Mouse (Mus musculus) forelimb bud, embryonic 11.5 days (tissue): Measurements from ENCODE around the gene Tufm.
"Not testable (repeated sequence)": the region's sequence is repeated elsewhere in the genome, so short reads cannot be mapped to it uniquely, and the experiment has no call there.

Experiments
- DNase-seq: peaks from one replicate; pipeline ENCODE4 v3.0.0-alpha.2; 2012; ENCODE audit warnings: low read depth, low spot score

The Tufm gene

GRCm38 (mm10) chr7:126465246-126466030, 21.7 kb upstream of the Tufm start:
- DNase-seq, result no peak

GRCm38 (mm10) chr7:126466116-126466515, 21.0 kb upstream of the Tufm start:
- DNase-seq, result no peak

DNA sequence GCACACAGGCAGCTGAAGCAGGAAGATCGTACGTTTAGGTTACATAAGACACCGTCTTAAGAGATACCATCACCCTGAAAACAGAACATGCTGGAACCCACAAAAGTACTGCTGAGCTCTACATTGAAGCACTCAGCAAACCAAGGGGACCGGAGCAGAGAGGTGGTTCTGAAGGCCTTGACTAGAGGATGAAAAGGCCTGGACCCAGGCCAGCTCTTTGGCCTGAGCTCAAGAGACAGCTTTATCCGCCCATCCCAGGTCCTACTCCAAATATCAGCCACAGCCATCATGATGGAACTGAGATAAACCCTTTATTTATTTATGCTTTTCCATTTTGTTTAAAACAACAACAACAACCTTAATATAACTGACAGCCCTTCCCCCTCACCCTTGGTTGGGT, 20.5 kb upstream of the Tufm start:
- no peak for DNase-seq

GRCm38 (mm10) chr7:126467271-126467670, 19.9 kb upstream of the Tufm start:
- no peak for DNase-seq

DNA sequence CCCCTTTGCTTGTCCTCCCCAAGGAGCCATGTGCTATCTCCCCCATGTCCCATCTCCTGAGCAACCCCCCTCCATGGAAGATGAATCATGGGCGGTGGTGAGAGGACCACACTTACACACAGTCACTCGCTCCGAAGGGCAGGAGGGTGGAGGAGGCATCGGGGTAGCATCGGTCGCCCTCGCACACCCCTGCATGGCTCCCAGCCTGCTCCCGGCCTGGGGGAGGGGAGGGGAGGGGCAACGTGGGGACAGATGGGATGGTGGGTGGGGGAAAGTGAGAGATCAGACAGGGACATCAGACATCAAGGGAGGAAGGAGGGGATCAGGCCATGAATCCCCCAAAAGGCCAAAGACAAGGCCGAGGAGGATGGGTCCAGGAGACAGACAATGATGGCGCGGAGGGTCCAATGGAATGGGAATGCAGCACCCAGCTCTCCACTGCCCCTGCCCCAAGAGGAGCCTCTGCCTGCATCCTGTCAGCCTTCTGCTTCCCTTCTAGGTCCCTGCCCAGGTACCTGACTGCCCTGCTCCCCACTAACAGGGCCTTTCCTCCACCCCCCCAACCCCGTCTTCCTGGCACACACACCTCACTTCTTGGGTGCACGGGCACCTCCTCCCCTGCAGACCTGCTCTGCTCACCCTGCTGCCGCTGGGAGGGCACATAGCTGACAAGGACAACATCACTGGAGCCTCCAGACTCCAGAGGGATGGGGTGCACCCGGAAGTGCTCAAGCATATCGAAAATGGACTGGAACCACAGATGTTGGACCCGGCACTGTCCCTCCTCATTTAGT, 19.1 kb upstream of the Tufm start:
- DNase-seq, result no peak

DNA sequence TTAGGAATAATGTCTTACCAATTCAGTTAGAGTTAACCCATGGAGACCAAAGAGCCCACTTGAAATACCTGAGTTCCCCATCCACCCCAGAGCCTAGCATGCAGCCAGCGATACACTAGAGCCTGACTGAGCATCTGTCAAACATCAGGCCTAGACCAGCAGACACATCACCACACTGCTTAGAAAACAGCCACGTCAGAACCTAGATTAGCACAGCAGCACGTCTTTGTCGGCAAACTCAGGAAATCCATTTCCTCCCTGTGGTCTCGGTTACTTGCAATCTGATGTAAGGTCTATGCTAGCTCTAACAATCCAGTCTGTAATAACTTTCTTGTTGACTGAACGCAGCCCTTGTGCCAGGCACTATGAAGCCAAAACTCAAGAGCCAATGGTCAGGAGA, 17.1 kb upstream of the Tufm start:
- DNase-seq, result no peak

- DNase-seq, result no peak
These were observed 15.8 kb upstream of the Tufm start for GRCm38 (mm10) chr7:126471361-126471760.

- DNase-seq, result no peak
These were observed 15.3 kb upstream of the Tufm start for GRCm38 (mm10) chr7:126471853-126472252.

DNA sequence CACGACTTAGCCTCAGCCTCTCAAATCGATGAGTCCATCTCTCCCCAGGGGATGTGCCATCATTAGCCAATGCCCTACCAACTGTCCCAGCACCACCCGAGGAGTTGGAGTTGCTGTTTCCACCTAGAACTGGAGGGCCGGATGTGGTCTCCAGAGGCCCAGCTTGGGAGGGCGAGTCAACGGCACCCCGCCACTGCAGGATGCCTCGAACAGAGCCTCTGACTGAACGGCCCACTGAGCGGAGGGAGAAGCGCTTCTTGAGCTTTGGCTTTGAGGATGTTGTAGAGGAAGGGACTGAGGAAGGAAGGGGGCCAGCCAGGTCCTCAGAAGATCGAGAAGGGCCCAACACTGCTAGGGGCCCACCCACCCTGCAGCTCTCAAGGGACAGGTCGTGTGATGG, 14.9 kb upstream of the Tufm start:
- no peak for DNase-seq

DNA sequence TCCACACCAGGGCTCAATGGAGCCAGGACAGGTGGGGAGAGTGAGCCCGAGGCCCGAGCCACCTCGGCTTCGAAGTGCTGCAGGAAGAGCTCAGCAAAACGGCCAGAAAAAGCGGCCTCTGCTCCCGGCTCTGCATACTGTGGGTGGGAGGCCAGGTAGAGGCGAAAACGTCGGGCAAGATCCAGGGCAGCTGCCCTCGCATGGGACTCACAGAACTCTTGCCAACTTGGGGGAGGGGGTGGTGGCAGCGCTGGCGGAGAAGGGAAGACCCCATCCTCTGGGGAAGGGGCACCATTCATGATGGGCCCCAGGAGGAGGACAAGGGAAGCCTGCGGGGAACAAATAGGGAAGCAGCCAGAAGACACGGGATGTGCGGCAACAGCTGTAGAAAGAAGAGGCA, 14.4 kb upstream of the Tufm start:
- DNase-seq, result no peak

DNA sequence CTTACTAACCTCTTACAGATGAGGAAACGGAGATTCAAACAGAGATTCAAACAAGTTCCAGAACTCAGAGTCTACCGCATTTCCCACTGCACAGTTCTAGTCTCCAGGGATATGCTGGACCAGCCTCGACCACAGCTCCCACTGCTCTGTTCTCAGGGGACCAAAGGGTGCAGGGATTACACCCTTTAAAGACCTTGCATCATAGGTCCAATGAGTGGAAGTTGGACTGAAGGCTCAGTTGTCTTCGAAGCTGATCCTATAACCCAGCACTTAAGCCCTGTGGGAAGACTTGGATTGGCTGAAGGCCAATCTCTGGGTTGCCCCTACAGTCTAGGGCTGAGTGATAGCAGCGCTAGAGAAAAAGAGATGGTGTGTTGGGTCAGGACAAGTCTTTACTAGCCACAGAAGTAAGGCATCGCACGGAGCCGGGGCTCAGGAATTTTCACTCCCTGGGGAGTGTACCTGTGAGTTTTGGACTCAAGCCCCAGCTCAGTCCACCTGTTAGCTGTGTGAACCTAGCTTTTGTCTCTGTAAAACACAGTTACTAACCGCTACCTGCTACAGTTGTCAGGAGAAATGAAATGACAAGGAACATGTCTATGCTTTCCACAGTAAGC, 13.6 kb upstream of the Tufm start:
- DNase-seq, result no peak

DNA sequence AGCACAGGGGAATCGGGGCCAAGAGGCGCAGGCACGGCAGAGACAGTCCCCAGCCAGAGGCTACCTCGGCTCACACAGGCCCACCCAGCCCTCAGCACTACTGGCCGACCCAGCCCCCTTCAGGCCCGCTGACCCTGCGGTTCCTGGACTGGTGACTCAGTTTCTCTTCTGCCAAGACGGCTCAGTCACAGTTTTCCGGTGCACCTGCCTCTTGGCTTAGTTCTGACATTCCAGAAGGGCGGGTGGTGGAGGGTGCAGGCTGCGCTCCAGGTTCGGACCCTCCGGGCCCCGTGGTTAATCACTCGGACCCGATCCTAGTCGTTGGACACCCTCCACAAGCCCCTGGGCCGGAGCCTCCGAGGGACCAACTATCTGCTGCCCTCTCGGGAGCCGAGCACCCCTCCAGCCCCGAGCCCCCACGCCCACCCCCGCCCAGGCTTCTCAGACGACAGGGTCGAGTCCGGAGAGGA, 12.6 kb upstream of the Tufm start:
- no peak for DNase-seq

- DNase-seq, result peak; percentile 93
These were observed 12.1 kb upstream of the Tufm start, which contains the start of gene Sh2b1 for GRCm38 (mm10) chr7:126474993-126475581. Sh2b1 (minus strand) TSS chr7:126475424.

GRCm38 (mm10) chr7:126481699-126482098, 5.5 kb upstream of the Tufm start:
- DNase-seq, result no peak

DNA sequence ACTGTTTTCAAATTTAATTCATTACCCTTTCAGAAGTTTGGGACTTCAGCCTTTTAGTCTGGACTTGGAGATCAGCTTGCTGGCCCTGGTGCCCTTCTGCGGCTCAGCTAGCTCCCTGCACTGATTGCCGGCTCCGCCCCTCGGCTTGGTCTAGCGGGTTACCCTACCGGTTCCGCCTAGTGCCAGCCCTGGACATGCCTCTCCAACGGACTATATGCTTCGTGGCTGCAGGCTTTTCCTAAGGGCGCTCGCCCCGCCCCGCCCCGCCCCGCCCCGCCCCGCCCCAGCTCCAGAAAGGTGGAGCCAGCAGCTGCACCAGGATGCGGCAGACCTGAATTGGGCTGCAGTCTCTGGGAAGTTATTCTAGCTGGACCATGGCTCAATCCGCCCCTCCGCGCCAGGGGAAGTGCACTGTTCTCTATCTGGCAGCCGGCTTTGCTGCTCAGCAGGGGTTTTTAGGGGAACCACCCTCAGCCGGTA, 4.7 kb upstream of the Tufm start:
- peak; percentile 86 for DNase-seq

- not testable (repeated sequence) for DNase-seq
These were observed 640 bp downstream of the Tufm start for GRCm38 (mm10) chr7:126487617-126488385.

GRCm38 (mm10) chr7:126491005-126491404, 3.8 kb downstream of the Tufm start:
- DNase-seq, result no peak

- DNase-seq, result no peak
These were observed 4.8 kb downstream of the Tufm start for GRCm38 (mm10) chr7:126491973-126492372.

DNA sequence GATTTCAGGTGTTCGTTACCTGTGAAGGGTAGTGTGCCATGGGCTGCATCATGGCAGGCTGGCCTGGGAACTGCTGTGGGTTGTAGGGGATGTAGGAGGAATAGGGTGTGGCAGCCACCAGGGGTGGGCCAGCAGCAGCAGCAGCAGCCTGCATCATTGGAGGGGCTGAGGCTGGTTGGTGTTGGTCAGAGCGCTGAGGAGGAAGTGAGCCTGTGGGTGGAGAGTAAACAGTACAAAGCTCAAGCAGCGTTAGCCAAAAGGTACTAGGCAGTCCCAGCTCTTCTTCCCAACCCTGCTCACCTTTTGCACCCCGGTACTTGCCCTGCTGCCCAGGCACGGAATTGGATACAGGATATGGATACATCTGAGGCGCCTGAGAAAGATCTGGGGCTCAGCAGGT, 7.0 kb downstream of the Tufm start:
- no peak for DNase-seq

GRCm38 (mm10) chr7:126496475-126496874, 9.3 kb downstream of the Tufm start:
- no peak for DNase-seq

DNA sequence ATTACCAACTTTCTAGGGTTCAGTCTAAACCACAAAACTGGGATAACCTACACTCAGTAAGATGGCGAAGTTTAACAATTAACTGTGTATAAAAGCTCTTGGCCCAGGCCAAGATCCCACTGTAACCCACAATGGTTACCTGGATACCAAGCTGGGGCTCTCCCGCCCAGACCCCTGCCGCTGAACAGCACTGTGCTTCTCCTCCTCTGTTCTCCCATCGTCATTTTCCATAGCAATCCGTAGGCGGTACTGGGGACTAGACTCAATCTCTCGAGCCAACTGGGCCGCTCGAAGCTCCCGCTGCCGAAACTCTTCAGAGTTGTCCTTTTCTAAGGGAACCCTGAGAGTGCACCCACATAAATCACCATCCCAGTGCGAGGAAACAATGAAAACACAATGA, 10.8 kb downstream of the Tufm start:
- no peak for DNase-seq
